Mouse (Mus musculus) embryo, embryonic 10 days (tissue): ENCODE results near the gene Rad54l.

Experiments
- DNase-seq: peaks from one replicate; pipeline ENCODE4 v3.0.0-alpha.2; 2015; ENCODE audit warnings: low spot score

Rad54l gene

GRCm38 (mm10) chr4:116123602-116124519, at the start of gene Rad54l, which contains the start of gene Pomgnt1:
TSS of gene Rad54l (minus strand) at chr4:116123690.
TSS of gene Pomgnt1 (plus strand) at chr4:116123840.
- peak; percentile 98 for DNase-seq

GRCm38 (mm10) chr4:116173072-116173471, 49.6 kb upstream of the Rad54l start, which contains the start of the genes 1700042G07Rik and Gm49337:
TSS of gene 1700042G07Rik (plus strand) at chr4:116173372.
TSS of gene Gm49337 (plus strand) at chr4:116173384.
- DNase-seq: no peak

- DNase-seq: no peak
Measured at GRCm38 (mm10) chr4:116169353-116169672, 45.8 kb upstream of the Rad54l start.

- DNase-seq: peak; percentile 66
Measured at GRCm38 (mm10) chr4:116168617-116169352, 45.3 kb upstream of the Rad54l start.

GRCm38 (mm10) chr4:116167404-116167803, 43.9 kb upstream of the Rad54l start, which contains the start of gene Tspan1:
TSS of gene Tspan1 (minus strand) at chr4:116167601.
- DNase-seq: no peak

GRCm38 (mm10) chr4:116165708-116166407, 42.4 kb upstream of the Rad54l start:
- no peak for DNase-seq

- no peak for DNase-seq
Measured at GRCm38 (mm10) chr4:116164759-116165554, 41.5 kb upstream of the Rad54l start.

- no peak for DNase-seq
Measured at GRCm38 (mm10) chr4:116162142-116162541, 38.7 kb upstream of the Rad54l start.

GRCm38 (mm10) chr4:116160769-116161168, 37.3 kb upstream of the Rad54l start:
- DNase-seq: no peak

- DNase-seq: no peak
Measured at GRCm38 (mm10) chr4:116159912-116160311, 36.4 kb upstream of the Rad54l start.

GRCm38 (mm10) chr4:116157882-116158281, 34.4 kb upstream of the Rad54l start:
- no peak for DNase-seq

GRCm38 (mm10) chr4:116152702-116153101, 29.2 kb upstream of the Rad54l start:
- no peak for DNase-seq

- DNase-seq: no peak
Measured at GRCm38 (mm10) chr4:116151238-116151637, 27.7 kb upstream of the Rad54l start, which contains the start of gene Lurap1. TSS of gene Lurap1 (minus strand) at chr4:116151338.

- peak; percentile 34 for DNase-seq
Measured at GRCm38 (mm10) chr4:116150862-116151221, 27.4 kb upstream of the Rad54l start.

GRCm38 (mm10) chr4:116150156-116150861, 26.8 kb upstream of the Rad54l start:
- DNase-seq: peak; percentile 69

GRCm38 (mm10) chr4:116149812-116150155, 26.3 kb upstream of the Rad54l start:
- DNase-seq: no peak

GRCm38 (mm10) chr4:116143891-116144717, 20.6 kb upstream of the Rad54l start:
- peak; percentile 73 for DNase-seq

- no peak for DNase-seq
Measured at GRCm38 (mm10) chr4:116143317-116143811, 19.9 kb upstream of the Rad54l start.

- DNase-seq: no peak
Measured at GRCm38 (mm10) chr4:116142269-116142668, 18.8 kb upstream of the Rad54l start.

GRCm38 (mm10) chr4:116141736-116142135, 18.2 kb upstream of the Rad54l start:
- no peak for DNase-seq
